Mouse (Mus musculus): ENCODE measurements around the gene Xpc. TPM values are rescaled to one million over a fixed set of nuclear protein-coding genes. Genes with fewer than 3 reads are reported as not detected.

Xpc gene
- total RNA-seq, 1 experiment from 2014 or later: 12.5 TPM

DNA sequence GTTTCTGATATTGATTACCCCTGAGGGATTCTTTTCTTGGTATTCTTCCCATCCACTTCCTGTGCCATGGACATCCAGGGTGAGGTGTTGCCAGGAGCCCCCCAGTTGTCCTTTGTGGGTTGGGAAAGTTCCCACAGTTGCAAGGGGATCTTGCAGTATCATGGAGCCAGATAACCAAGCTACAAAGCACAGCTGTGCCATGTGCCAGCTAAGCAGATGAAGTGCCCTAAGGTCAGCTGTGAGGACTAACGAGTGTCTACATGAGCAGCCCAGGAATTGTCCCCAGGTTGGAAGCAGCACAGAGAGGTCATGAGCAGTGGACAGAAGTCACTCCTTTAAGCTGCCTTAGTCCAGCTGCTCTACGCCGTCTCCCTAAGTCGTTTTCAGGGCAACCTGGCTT is 9.9 kb upstream of the Xpc start:
- DNase-seq: no peak

DNA sequence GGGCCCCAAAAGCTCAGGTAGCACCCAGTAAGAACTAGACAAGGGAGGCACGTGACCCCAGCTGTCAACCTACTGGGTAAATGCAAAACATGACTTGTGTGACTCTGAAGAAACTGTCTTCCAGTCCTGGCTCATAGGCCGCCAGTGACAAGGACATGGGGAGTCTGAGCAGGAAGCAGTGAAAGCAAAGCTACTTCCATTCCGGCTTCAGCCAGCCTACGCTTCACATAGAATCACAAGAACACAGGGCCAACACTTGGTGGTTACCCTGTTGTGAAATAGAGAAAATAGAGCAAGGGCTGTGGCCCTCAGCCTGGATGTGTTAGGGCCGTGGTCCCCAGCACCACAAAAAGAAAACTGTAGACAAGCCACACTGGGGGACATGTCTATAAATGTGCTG is 7.1 kb upstream of the Xpc start:
- DNase-seq: no peak

DNA sequence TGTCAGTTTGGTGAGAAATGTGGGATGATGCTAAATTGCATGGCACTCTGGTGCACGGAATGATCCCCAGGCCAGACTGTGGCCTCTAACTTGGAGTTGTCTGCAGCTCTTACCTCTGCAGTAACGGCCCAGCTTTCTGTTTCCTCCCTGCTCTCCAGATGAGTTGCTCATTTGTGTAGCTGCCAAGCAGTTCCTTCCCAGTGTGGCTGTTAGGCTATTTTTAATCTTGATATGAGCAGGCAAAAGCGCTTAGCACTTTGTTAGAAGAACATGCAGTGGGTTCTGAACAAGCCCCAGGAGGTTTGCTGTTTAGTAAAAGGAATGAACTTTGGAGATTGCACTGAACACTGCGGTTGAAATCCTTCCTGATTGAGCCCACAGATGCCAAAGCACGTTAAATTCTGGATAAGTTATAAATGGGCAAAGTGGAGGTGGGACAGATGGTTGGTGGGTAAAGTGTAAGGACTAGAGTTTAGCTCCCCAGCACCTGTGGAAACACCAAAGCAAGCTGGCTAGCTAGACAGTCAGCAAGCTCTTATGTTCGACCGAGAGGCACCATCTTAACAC is 2.8 kb upstream of the Xpc start:
- DNase-seq: no peak

DNA sequence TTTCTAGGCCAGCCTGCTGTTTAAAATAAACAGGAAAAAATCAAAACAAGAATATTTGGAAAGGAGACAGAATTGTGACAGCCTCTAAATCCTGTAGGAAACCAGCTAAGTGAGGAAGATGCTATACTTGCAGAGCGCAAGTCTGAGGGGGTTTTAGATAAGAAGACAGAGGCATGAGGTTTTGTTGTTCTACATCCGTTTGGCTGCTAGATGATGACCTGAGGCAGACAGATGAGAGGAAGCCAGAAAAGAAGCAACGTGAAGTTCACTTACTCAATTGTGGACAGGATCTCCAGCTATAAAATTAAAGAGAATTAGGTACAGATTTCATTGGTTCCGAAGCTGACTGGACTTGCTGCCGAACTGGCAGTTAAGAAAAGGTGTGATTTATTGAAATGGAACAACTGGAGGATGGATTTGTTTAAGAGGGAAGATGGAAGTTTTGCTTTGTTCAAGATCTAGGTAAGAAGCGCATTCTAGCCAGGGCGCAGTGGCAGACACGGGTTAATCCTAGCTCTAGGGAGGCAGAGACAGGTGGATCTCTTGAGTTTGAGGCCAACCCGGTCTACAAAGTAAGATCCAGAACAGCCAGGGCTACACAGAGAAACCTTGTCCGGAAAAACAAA is 838 bp downstream of the Xpc start:
- no peak for DNase-seq

DNA sequence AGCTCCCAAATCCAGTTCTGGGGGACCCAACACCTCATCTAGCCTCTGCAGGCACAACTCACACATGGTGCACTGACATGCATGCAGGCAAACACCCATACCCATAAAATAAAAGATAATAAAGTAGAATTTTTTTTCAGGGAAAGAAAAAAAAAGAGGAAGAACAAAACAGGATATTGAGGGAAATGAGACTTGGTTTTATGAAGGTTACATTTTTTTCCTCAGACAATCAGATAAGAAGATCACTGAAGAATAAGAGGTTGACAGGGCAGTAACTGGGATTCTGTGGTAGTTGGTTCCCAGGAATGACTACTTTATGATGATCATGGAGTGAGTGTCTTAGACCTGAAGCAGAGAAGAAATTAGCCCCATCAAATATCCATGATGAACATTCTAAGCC is 1.6 kb downstream of the Xpc start:
- no peak for DNase-seq

DNA sequence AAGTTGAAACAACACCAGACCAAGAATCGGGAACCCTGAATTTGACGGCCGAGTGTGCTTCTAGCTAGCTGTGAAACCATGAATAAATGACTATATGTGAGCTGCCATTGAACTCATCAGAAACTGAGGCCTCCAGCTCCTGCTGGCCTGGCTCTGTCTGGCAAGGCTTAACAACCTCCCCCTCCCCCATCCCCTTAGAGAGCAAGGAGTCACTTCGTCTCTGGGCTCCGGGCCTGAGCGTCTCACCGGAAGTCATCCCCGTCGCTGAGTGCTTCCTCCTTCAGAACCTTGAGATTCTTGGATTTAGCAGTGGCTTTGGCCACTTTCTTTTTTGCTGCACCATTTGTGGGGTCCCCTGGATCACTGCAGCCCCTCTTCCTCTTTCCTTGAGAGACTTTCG is 5.5 kb downstream of the Xpc start:
- DNase-seq: no peak

DNA sequence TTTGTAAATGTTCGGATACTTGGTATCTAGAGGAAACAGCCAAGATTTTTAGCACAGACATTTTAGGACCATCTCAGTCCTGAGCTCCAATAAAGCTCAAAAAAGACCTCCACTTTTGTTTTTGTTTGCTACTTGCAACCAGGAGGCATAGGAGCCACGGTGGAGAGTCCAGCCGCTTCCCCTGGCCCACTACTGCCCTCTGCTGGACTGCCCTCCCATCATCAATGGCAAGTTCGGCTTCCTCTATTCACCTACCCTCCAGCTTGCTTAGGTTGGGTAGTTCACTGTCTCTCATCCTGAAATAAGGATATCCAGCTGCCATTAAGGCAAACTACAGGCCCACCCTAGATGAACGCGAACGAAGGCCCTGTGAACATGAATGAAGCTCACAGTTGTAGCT is 6.4 kb downstream of the Xpc start:
- DNase-seq: peak; percentile 90

DNA sequence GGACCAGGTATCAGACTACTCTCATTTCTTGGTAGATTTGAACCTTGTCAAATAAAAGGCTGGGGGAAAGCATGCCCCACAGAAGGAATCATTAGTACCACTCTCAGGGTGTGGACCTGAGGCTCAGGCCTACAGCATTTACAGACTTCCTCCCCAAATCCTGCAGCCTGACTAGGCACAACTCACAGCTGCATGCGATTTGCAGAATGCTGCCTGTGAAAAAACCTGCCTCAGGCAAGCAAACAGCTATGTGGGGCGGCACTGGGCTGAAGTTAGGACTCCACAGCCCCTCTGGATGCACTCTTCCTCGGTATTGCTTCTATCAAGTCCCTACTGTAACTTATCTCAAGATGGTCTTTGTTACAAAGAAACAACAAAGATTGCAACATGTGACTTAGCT is 7.6 kb downstream of the Xpc start:
- no peak for DNase-seq

DNA sequence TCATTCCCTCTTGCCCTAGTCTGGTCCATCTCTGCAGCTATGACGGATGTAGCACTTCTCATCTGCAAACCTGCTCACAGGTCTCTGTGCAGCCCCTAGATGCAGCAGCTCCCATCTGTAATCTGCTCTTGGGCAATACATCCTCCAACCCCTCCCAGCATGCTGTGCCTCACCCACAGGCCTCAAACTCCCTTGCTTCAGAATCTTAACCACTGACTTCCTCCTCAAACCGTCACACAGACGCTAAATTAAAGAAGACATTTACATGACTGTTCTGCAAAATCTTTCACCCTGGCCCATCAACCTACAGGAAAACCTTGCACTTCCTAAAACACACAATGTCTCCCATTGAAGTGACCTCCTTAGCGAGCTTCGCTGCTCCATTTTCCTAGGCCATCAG is 9.7 kb downstream of the Xpc start:
- DNase-seq: no peak

DNA sequence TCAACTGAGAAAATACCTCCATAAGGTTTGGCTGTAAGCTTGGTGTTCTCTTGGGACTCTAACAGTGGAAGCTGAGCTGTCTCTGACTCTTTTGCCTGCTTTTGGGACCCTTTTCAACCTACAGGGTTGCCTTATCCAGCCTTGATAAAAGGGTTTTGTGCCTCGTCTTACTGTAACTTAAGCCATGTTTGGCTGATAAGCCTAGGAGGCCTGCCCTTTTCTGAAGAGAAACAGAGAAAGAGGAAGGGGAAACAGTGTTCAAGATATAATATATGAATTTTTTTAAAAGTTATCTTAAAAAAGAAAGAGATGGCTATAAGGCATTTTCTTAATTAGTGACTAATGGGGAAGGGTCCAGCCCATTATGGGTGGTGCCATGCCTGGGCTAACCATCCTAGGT is 12.4 kb downstream of the Xpc start:
- DNase-seq: no peak

DNA sequence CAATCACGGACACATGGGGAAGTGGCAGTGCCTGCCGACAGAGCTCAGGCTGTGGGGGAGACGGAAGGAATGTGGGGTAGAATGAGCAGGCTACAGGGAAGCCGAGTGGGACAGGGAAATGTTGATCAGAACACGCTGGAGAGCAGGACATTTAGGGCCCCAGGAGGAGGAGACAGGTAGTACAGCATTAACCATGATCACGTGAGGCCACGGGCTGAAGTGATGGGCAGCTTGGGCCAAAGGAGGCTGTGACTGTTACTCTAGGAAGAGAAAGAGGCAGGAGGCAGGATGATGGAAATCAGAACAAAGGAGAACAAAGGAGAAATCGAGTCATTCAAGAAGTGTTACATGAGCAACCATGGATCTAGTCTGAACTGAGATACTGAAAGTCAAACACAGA is 21.2 kb downstream of the Xpc start:
- no peak for DNase-seq

DNA sequence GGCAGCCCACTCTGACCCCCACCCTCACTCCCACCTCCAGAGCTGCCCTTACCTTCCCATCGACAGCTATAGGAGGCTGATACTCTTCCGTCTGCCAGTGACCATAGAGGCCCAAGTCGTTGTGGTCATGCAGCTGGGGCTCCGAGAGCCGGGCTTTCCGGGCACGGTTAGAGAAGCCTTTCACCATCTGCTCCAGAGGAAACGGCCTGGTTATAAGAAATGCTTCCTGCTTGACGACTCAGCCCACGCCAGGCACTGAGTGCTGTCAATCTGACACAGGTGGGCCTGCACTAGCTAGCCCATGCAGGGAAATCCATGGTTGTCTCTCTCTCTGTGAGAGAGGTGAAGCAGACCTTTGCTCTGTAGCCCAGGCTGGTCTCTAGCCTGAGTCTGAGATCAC is 22.6 kb downstream of the Xpc start:
- DNase-seq: no peak

DNA sequence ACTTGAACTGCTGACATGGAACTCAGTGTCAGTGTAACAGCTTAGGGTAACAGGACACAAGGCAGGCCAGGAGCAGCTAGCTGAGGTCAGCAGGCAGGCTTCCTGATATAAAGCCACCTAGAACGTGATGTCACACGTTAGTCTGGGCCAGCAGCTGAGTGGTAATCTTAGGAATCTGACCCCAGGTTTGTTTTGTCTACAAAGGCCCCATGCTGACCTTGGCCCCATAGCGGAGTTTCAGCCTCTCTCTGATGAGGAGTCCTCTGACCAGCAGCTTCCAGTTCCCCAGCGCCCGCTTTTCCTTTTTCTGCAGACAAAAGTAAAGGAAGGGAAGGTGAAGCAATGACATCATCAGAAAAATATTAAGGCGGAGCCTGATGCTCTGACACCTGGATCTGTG is 24.7 kb downstream of the Xpc start:
- no peak for DNase-seq

DNA sequence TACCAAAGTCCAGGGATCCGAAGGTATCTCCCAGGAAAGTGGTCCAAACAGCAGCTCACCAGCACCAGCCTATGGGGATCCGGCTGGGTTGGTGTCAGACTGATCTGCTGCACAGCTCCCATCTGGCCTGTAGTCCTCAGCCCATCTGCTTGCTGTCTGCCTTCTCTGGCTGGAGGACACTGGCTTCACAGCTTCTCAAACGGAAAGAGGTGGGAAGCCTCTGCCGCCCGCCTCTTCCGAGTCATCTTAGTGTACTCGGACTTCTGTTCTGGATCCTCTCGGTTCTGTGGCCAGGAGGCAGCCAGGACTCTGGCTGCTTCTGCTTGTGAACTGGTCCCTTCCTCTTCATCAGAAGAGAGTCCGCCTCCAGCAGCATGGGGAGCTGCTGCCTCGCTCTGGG is 25.8 kb downstream of the Xpc start:
- DNase-seq: no peak

DNA sequence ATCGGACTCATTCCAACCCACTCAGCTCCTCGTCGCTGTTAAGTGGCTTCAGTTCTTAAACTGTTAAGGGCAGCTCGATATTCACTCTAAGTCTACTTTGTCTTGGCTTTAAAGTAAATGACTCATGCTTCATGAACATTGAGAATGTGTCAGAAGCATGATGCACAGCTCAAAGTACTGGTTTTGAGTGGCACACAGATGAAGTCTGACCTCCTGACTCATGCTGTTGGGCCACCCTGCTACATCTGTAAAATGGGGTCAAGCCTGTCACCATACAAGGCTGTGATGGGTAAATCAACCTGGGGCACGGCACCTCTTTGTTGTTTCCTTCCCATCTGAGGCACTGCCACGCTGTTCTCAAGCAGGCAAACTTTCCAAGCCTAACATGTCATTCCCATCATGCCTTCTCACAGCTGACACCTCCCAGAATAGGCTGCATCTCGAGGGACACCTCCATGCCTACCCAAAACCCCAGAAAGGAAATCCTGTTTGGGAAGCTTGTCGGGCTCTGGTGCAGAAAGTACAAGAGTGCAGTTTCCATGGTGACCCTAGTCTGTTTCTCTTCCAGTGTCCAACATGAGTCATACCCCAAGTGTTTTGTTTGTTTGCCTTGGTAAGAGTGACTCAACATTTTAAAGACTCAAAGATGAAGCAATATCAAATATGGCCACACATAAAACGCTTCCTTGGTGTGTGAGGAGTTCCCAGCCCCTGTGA is 27.0 kb downstream of the Xpc start:
- DNase-seq: peak; percentile 58

DNA sequence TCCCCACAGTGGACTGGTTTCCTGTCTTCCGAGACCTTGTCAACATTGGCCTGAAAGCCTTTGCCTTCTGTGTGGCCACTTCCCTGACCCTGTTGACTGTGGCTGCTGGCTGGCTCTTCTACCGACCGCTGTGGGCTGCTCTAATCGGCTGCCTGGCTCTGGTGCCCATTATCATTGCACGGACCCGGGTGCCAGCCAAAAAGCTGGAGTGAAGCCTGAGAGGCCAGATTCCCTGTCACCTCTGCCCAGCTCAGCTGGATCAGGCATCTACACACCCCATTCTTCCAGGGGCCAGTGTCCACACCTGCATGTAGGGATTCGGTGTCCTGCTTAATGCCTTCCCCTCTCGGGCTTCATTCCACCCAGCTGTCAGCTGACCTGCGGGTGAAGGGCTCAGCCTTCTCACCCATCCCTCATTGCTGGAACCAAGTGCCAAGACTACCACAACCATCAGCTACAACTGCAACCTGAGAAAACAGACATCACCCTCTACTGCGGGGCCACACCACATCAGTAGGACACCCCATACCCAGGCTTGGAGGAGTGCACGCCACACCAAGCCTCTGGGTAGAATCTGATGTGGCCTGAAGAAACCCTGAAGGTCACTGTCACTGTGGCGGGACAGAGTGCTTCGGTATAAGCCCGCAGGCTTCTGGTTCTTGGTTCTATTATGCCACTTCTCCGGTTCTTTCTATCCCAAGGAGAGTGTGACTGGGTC is 28.8 kb downstream of the Xpc start:
- DNase-seq: no peak

DNA sequence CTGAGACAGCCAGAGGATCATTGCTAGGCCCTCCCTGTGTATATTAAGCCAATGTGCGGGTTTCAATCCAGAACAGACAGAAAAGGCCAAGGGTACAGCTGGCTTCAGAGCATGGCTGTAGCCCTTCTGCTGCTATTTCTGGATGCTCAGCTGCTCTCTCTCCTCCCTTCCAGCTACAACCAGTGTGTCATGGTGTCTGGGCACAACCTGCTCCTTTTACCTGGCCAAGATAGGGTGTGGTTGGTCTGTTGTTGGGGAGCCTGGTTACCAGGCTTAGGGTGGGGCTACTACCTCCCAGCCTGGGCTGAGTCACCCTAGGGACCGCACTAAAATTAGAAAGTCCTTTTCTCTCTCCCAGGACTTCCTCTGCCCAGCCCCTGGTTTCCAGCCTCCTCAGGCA is 32.3 kb downstream of the Xpc start:
- DNase-seq: no peak

DNA sequence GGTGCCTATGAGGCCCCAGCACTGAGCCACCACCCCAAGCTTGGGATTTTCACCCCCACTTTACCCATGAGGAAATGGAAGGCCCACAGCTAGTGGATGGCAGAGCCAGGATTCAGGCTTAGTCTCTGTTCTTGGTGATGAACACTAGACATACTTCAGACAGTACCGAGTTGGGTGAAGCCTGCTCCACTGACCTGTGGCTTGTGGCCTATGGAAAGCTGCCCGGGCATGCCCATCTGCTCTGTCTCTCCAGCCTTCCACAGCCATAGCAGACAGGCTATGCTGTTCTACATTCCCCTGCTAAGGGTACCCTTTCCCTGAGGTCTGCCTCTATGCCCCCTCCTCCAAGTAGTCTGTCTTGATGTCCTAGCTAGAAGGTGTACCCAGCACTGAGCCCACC is 39.1 kb downstream of the Xpc start:
- DNase-seq: no peak

DNA sequence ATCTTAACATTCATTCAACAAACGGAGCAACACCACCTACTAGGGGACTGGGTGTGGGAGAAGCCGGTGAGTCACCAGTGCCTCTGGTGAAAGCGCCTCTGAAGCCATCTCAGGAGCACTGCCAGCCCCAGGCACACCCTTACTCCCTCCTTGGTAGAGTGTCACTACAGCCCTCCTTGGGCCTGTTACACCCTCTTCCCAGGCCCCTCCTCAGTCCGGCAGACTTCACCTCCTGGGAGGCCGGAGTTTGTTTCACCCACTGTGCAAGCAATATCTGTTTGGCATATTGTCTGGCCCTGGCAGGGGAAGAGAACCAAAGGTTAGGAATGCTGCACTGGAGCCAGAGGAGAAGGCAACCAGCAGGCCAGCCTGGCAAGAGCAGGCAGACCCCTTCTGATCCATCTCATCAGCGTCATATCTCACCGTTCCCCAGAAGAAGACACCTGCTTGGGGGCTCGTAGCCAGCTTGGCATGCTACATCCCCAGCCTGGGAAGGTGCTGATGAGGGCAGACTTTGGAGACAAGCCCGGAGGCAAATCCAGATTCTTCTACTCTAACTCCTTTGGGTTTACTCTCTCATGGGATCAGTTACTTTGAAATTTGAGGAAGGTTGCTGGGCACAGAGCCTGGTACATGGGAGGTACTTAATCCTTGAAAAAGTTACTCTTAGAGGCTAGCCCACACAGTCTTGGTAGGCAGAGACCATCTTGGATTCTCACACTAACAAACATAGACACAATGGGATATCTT is 41.1 kb downstream of the Xpc start:
- peak; percentile 70 for DNase-seq

DNA sequence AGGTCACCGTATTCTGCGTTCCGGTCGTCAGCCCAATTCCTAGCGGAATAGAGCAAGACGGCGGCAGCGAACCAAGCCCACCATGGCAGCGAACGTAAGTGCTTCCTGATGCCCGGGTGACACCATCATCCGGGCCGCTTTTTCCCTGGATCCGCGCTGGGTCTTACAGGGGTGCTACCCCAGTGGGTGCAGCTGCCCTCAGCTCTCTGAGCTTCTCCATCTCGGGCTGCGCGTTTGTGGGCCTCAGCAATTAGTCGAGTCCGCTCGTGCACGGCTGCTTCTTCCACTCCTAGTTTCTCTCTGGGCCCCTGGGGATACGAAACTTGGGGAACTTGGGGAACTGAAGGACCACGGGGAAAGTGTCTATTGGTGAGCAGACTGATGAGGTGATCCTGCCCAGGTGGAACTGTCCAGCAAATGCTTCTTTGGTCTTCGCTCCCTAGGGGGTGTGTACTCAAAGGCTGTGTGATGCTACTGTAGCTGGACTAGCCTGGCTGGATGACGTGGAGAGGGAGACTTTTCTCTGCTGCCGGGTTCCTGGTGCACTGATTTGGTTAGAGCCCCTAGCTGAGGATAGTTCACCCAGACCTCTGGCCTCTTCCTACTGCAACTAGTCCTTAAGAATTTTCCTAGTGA is 41.8 kb downstream of the Xpc start:
- no peak for DNase-seq

DNA sequence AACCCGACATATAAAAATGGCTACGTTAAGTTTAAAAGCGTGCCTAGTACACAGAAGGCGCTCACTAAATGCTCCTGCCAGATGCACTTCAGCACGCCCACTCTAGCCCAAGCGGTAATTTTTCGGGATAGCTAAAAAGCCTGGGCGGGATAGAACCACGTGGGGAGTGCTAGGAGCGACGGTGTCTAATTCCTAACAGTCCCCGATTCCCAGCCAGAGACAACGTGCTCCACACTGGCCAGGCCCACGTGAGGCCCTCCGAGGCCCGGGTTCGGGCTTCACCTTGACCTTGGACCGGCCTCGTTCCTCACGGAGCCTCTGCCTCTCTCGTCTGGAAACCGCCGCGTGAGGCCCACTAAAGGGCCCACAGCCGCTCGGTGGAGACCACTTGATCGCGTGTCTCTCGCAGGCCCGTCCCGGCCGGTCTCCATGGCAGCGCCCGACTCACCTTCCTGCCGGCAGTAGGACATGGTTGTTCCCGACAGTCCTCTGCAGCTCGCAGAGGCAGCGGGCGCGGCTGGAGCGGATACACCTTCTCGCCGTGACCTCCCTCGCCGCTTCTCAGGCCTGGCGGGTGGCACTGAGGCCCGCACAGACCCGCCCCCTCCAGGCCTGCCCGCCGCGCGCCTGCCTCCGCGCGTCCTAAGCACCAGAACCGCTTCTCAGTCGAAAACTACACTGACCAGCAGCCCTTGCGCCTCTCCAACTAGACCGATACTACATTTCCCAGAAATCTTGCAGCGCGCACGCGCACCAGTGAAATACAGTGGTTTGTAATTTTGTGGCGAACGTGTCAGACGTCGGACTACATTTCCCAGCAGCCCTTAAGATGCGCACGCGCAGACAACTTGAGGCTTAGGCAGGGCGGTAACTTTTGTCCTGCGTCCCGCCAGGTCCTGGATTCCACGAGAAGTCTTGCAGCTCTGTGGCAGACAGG is 42.6 kb downstream of the Xpc start, which contains the start of the genes Chchd4 and Tmem43:
Chchd4 (minus strand) TSS at position 679 of the 937 bp plus-strand sequence.
Tmem43 (plus strand) TSS at position 836 of the 937 bp plus-strand sequence.
- DNase-seq: peak; percentile 99

Measured in adrenal gland, postnatal 14 days (tissue).